Mouse (Mus musculus): Measurements from ENCODE around the gene Ppm1h. TPM values are rescaled to one million over a fixed set of nuclear protein-coding genes. Genes with fewer than 3 reads are reported as not detected.
A peak's percentile ranks its signal among the peaks of the same experiment; 100 is the strongest.

Gene Ppm1h
- polyA plus RNA-seq, 2 experiments = 0.60 to 1.5 TPM

- DNase-seq (ENCODE audit: low read depth in 3 of 3, low spot score in 3 of 3) = no peak
- peak overlapping the region; percentile 37; the same call in 1 of the 2 replicates for H3K9ac ChIP-seq (replicated peaks)
- H3K27ac ChIP-seq = no peak overlapping the region
- no peaks in the 10 kb centered on the region for H3K27me3 ChIP-seq (ENCODE audit: control insufficient read depth, insufficient read depth, low read length)
- no peak for TF ChIP-seq EP300 (IDR thresholded peaks at IDR 0.05; ENCODE audit: low read depth)
- no peak for TF ChIP-seq CTCF (IDR thresholded peaks at IDR 0.05; ENCODE audit: low read depth)
- no peaks in the 10 kb centered on the region for H3K36me3 ChIP-seq (replicated peaks; ENCODE audit: control insufficient read depth, insufficient read depth, low read depth)
- H3K9me3 ChIP-seq (ENCODE audit: control insufficient read depth, low read length) = no peaks in the 10 kb centered on the region
- ATAC-seq (ENCODE audit: insufficient read depth) = no peak; the same call in 1 of the 2 replicates
- H3K4me1 ChIP-seq (replicated peaks; ENCODE audit: control insufficient read depth in 2 of 2, insufficient read depth in 2 of 2, low read length in 1 of 2) = no peaks in the 10 kb centered on the region; a peak in 1 of 4 replicates
- H3K4me3 ChIP-seq (ENCODE audit: insufficient read depth in 1 of 2, low read depth in 2 of 2, low read length in 2 of 2) = no peak overlapping the region; a peak in 1 of 4 replicates
- peak overlapping the region; percentile 47 for H3K4me2 ChIP-seq (ENCODE audit: low read depth)
- WGBS (ENCODE audit: insufficient replicate concordance) = 16% methylated on average over 26 of the region's 26 CpGs
Measured at GRCm38 (mm10) chr10:122886055-122886915, 207.7 kb downstream of the Ppm1h start.

GRCm38 (mm10) chr10:122886916-122887527 is 208.5 kb downstream of the Ppm1h start:
- H3K9me3 ChIP-seq (ENCODE audit: control insufficient read depth, low read length) = no peaks in the 10 kb centered on the region
- H3K9ac ChIP-seq (replicated peaks) = no peak overlapping the region; the same call in 1 of the 2 replicates
- no peak overlapping the region for H3K27ac ChIP-seq
- TF ChIP-seq CTCF (IDR thresholded peaks at IDR 0.05; ENCODE audit: low read depth) (no peak), EP300 (IDR thresholded peaks at IDR 0.05; ENCODE audit: low read depth) (no peak)
- H3K4me3 ChIP-seq (ENCODE audit: insufficient read depth in 1 of 2, low read depth in 2 of 2, low read length in 2 of 2) = no peak overlapping the region
- no peaks in the 10 kb centered on the region for H3K27me3 ChIP-seq (ENCODE audit: control insufficient read depth, insufficient read depth, low read length)
- no peaks in the 10 kb centered on the region for H3K36me3 ChIP-seq (replicated peaks; ENCODE audit: control insufficient read depth, insufficient read depth, low read depth)
- H3K4me1 ChIP-seq (replicated peaks; ENCODE audit: control insufficient read depth in 2 of 2, insufficient read depth in 2 of 2, low read length in 1 of 2) = no peaks in the 10 kb centered on the region; a peak in 1 of 4 replicates
- DNase-seq (ENCODE audit: low read depth in 3 of 3, low spot score in 3 of 3) (no peak), ATAC-seq (ENCODE audit: insufficient read depth) (no peak)
- WGBS (ENCODE audit: insufficient replicate concordance) = 69% methylated on average over 14 of the region's 14 CpGs
- peak overlapping the region; percentile 47; the same call in 1 of the 2 replicates for H3K4me2 ChIP-seq (ENCODE audit: low read depth)

GRCm38 (mm10) chr10:122887528-122888183 is 209.1 kb downstream of the Ppm1h start:
- no peaks in the 10 kb centered on the region for H3K9me3 ChIP-seq (ENCODE audit: control insufficient read depth, low read length)
- no peak overlapping the region for H3K27ac ChIP-seq
- no peak overlapping the region for H3K9ac ChIP-seq (replicated peaks)
- TF ChIP-seq EP300 (IDR thresholded peaks at IDR 0.05; ENCODE audit: low read depth) = no peak
- TF ChIP-seq CTCF (IDR thresholded peaks at IDR 0.05; ENCODE audit: low read depth) = no peak
- no peaks in the 10 kb centered on the region; a peak in 1 of 4 replicates for H3K4me1 ChIP-seq (replicated peaks; ENCODE audit: control insufficient read depth in 2 of 2, insufficient read depth in 2 of 2, low read length in 1 of 2)
- no peak overlapping the region for H3K4me3 ChIP-seq (ENCODE audit: insufficient read depth in 1 of 2, low read depth in 2 of 2, low read length in 2 of 2)
- H3K36me3 ChIP-seq (replicated peaks; ENCODE audit: control insufficient read depth, insufficient read depth, low read depth) = no peaks in the 10 kb centered on the region
- 59% methylated on average over 10 of the region's 10 CpGs for WGBS (ENCODE audit: insufficient replicate concordance)
- DNase-seq (ENCODE audit: low read depth in 3 of 3, low spot score in 3 of 3) (no peak), ATAC-seq (ENCODE audit: insufficient read depth) (no peak)
- H3K4me2 ChIP-seq (ENCODE audit: low read depth) = no peak overlapping the region
- no peaks in the 10 kb centered on the region for H3K27me3 ChIP-seq (ENCODE audit: control insufficient read depth, insufficient read depth, low read length)

- peaks cover 0 to 2% of the 10 kb centered on the region in 2 experiments; a peak in 1 of 4 replicates for H3K4me1 ChIP-seq (replicated peaks; ENCODE audit: control insufficient read depth in 2 of 2, insufficient read depth in 2 of 2, low read length in 1 of 2)
- no peak overlapping the region for H3K4me3 ChIP-seq (ENCODE audit: insufficient read depth in 1 of 2, low read depth in 2 of 2, low read length in 2 of 2)
- 65% methylated on average over 14 of the region's 14 CpGs for WGBS (ENCODE audit: insufficient replicate concordance)
- H3K36me3 ChIP-seq (replicated peaks; ENCODE audit: control insufficient read depth, insufficient read depth, low read depth) = no peaks in the 10 kb centered on the region
- H3K4me2 ChIP-seq (ENCODE audit: low read depth) = no peak overlapping the region
- DNase-seq (ENCODE audit: low read depth in 3 of 3, low spot score in 3 of 3) = no peak
- no peak for ATAC-seq (ENCODE audit: insufficient read depth)
- no peak overlapping the region for H3K27ac ChIP-seq
- no peaks in the 10 kb centered on the region for H3K27me3 ChIP-seq (ENCODE audit: control insufficient read depth, insufficient read depth, low read length)
- TF ChIP-seq EP300 (IDR thresholded peaks at IDR 0.05; ENCODE audit: low read depth) (no peak), CTCF (IDR thresholded peaks at IDR 0.05; ENCODE audit: low read depth) (no peak)
- no peak overlapping the region for H3K9ac ChIP-seq (replicated peaks)
- H3K9me3 ChIP-seq (ENCODE audit: control insufficient read depth, low read length) = no peaks in the 10 kb centered on the region
Measured at GRCm38 (mm10) chr10:122890682-122891350, 212.3 kb downstream of the Ppm1h start.
